Mouse (Mus musculus): Measurements from ENCODE around the gene Polr1b.

DNA sequence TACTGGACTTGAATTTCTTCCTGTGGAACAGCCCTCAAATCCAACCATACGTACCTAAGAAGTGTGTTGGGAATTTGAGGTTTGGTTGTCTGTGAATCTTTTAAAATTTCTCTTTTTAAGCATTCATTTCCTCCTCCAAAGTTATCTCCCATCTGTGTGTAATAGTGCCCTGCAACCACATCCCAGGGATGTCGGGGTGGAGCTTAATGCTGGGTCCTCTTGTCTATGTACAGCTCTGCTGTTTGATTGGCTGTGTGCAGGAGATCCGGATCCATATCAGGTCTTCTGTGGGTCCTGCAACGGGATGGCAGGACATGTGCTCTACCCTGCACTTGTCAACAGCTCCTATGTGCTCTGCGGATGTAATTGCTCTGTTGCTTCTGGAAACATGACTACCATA is 64.0 kb downstream of the Polr1b start:
- TF ChIP-seq MAX (IDR thresholded peaks at IDR 0.05), result no peak
- TF ChIP-seq CTCF (IDR thresholded peaks at IDR 0.05; ENCODE audit: control insufficient read depth, insufficient read depth, insufficient read length), result no peak
- no peak for TF ChIP-seq MYOG (IDR thresholded peaks at IDR 0.05; ENCODE audit: control insufficient read depth, extremely low read depth, insufficient read length)
- TF ChIP-seq USF1 (IDR thresholded peaks at IDR 0.05; ENCODE audit: low read depth), result no peak
- TF ChIP-seq FOSL1 (IDR thresholded peaks at IDR 0.05; ENCODE audit: insufficient read depth, low read length, poor library complexity, severe bottlenecking), result no peak
- TF ChIP-seq MYOD1 (IDR thresholded peaks at IDR 0.05; ENCODE audit: control insufficient read depth, insufficient read length, low read depth), result no peak
- no peak for TF ChIP-seq CEBPB (IDR thresholded peaks at IDR 0.05; ENCODE audit: low read depth)

All from C2C12 (cell line).